Mouse (Mus musculus) cerebellum, adult 8-10 months (tissue): ENCODE results near the gene Mta3.

Experiments used
- DNase-seq: peaks from one replicate; pipeline ENCODE4 v3.0.0; 2022

The Mta3 gene

DNA sequence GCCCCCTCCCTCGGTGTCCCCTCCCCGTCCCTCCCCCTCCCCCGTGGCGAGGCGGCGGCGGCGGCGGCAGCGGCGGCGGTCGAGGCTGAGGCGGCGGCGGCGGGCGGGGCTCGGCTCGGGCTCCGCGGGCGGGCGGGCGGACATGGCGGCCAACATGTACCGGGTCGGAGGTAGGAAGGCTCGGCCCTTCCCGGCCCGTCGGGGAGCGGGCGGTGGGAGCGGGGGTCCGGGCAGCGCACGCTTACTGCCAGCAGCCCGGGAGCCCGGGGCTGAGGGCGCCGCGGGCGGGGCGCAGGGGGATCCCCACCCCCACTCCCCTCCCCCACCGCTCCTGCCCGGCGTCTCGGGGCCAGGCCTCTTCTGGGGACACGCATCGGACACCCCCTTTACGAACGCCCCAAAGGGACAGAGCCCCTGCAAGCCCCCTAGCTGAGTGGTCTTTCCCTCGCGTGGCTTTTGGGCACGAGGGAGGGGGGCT, at the start of gene Mta3:
Mta3 (plus strand) TSS at position 48 of the 478 bp plus-strand sequence.
- peak; percentile 72 for DNase-seq

DNA sequence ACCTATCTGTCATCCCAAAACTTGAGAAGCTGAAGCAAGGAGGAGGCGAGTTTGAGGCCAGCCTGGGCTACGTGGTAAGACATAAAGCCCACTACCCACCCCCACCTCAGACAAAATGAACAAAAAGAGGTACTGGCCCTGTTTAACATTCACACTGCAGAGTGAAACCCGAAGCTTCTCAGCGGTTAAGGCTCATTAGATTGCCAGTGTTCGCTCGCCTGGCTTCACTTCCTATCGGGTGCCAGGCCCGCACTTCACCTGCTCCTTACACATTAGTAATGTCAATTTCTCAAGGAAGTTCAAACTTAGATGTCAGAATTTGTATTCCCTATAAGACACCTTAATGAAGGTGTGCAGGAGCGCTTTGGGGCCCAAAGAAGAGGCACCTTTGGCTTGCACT, 48.6 kb upstream of the Mta3 start:
- DNase-seq: no peak

DNA sequence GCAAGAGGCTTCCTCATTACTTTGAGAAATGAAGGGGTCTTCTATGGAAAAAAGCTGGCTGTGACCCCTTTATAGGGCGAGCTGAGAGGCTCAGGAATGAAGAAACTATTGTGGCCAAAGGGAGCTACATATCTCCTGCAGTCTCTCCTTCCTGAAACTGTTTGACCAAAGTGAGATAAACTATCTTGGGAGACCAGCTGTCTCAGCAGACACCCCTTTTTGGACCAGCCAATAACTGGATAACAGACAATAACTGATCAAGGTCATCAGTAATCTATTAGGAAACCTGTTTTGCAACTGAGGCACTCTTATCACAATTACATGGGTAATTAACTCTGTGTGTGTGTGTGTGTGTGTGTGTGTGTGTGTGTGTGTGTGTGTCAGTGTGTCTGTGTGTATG, 47.0 kb upstream of the Mta3 start:
- DNase-seq: no peak

DNA sequence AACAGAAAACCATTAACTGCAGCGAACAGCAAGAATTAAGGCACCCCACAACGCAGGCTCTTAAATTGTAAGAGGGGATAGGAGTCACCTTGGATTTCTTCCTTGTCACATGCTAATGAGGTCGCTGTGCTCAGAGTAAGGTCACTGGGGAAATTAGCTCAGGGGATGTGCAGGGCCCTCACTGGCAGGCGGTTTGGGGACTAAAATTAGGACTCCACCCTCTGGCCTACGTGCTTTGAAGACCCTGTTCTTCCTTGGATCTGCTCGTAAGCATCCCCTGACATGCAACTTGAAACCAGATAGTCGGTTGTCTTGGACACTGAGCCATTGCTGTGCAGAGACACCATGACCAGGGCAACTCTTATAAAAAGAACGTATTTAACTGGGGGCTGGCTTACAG, 41.2 kb upstream of the Mta3 start:
- DNase-seq: no peak

- no peak for DNase-seq
These were observed 39.2 kb upstream of the Mta3 start for GRCm38 (mm10) chr17:83666597-83667287.

DNA sequence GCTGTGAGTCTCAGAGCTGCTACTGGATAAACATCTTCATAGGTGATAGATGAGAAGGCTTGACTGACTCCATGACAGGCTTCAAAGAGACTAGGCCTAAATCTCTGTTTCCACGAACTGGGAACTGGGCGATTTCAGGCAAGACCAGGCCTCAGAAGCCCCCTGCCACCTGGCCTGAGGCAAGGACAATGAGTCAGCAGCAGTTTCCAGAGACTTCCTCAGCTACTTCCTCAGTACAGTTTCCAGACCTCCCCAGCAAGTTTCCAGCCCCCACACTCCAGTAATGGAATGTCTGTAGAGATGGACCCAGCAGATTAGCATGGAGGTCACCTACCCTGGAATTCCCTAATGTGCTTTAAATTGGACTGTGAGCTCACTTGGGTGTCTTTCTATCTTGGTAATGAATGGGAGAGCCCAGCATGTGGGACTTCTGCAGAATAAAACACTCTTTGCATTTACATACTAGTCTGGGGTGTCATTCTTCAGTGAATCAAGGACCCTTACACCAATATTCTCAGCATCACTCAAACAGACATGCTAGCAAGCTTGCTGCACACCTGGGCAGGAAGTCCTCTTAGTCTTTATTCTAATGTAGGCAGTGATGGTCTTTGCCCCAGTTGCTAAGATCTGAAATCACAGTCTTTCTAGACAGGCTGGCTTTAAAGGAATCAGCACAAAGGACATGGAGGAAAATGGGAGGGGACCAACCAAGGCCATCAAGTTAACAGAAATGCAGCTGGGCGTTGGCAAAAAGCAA, 37.9 kb upstream of the Mta3 start:
- no peak for DNase-seq

DNA sequence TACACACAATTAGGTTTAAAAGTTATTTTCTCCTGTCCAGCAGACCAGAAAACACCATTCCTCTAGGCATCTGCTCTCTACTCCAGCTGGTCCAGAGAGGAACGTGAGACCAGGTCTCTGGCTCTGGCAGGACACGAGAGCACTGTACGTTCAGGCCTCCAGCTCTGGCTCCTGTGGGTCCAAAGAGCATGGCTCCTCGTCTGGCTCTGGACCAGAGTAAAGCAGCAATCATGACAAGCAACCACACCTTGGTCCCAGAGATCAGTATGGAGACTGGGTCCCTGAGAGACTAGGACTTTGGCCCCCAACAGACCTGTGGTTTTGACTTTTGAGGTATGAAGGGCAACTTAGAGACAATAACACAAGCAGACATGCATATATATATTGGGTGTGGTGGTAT, 33.3 kb upstream of the Mta3 start:
- no peak for DNase-seq

GRCm38 (mm10) chr17:83677370-83677769, 28.6 kb upstream of the Mta3 start:
- no peak for DNase-seq

DNA sequence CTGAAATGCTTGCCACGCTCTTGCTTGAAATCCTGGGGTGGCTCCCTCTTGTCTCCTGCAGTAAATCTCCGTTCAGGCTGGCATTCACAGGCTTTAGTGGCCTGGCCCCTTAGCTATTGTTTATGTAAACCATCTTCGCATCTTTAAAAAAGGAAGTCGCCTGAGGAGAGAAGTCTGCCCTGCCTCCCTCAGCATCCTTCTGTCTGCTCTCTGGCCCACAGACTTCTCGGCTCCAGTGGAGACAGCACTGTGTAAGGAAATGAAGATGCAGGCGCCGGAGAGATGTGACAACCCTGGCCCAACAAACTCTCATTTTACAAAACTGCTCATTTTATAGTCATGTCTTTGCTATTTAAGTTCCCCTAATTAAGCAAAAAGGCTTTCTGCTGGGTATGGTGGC, 24.0 kb upstream of the Mta3 start:
- DNase-seq: no peak

- DNase-seq: no peak
These were observed 21.5 kb upstream of the Mta3 start for GRCm38 (mm10) chr17:83684475-83684874.

DNA sequence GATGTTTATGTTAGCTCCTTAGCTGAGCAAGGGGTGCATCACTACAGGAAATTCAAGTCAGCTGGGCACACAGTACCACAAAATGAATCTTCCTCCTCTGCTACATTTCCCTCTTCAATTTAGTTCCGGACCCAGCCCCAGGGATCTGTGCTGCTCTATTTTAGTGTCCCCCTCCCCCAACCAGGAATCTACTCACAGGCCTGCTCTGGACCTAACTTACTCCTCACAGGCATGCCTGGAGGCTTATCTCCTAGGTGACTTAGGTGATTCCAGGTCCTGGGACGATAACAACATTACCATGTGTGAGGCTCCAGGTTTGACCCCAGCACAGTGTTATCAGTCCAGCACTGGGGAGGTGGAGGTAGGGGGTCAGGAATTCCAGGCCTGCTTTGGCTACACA, 15.5 kb upstream of the Mta3 start:
- no peak for DNase-seq

DNA sequence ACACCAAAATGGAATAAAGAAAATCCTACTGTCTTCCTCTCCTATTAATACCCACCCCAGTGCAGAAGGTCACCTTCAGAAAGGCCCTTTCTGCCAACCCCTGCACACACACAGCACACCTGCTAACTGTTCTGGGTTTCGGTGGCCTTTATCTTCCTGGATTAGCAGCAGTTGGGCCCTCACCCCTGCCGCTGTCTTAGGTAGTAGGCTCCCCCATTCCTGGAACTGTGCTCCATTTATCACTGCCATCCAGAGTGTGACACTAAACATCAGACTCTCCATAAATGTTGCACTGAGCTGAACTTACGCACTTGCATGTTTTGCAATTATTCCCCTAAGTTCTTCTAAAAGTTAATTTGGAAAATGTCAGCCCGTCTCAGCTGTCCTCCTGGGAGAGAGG, 14.6 kb upstream of the Mta3 start:
- DNase-seq: no peak

GRCm38 (mm10) chr17:83693941-83694340, 12.0 kb upstream of the Mta3 start:
- DNase-seq: no peak

- no peak for DNase-seq
These were observed 10.2 kb upstream of the Mta3 start for GRCm38 (mm10) chr17:83695785-83696184.

GRCm38 (mm10) chr17:83699062-83699724, 6.8 kb upstream of the Mta3 start:
- no peak for DNase-seq

DNA sequence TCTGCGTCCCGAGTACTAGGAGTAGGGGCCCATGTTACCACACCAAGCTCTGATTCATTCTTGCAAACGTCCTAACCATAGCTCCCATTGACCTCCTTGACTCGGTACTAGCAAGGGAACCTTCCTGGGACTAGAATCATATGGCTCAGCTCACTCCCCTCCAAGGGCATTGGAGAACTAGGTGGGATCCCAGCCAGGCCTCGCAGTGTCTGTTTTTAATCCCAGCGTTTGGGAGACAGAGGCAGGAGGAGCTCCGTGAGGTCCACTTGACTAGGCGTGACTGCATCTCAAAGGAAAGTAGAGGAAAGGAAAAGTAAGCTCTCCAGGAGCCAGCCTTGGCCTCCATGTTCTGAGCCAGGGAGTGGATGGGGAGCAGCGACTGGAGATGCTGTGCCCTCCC, 5.8 kb upstream of the Mta3 start:
- DNase-seq: no peak

DNA sequence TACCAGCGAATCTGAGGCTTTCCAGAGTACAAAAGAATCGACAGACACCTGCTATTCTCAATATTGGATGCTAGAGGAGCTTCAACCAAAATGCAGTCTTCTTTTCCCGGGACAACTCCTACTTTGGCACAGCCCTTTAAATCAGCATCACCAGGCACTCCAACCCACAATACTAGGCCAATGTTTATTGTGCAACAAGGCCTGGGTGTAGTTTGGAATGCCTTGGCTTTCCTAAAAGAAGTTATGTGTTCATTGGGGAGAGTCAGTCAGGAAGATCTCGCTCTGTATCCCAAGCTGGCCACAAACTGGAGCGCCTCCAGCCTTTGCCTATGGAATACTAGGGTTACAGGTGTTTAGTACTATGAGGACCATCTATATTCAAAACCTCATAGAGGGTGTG, 1.5 kb upstream of the Mta3 start:
- no peak for DNase-seq

DNA sequence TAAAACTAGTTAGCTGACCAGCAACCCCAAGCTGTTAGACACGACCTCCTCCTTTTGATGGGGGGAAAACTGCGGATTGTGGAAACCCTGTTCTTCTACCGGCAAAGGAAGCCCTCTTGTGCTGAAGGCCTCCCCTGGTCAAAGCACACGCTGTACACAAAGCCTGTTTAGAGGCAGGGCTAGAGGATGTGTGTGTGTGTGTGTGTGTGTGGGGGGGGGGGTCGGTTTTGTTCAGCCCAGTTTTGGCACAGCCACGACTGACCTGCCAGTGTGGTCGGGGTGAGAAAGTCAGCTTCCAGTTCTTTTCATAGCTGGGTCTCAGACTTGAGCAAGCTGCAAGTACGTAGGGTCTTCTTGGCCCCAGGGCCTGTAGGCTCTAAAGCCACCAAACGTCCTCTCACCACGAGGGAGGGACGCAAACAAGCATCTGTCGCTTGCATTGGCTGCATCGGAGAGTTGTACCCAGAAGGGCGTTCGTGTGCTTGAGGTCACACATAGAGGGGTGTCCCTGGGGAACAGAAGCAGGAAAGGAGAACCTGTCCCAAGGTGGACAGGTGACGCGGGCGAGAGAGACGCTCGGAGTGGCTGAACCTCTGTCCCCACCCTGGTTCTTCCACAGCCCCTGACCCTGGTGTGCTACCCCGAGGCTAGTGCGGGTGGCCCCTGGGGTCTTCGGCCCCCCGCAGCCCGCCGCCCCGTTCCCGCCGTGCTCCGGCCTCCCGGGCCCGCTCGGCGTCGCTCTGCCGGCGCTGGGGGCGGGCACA, 429 bp upstream of the Mta3 start:
- peak; percentile 59 for DNase-seq

DNA sequence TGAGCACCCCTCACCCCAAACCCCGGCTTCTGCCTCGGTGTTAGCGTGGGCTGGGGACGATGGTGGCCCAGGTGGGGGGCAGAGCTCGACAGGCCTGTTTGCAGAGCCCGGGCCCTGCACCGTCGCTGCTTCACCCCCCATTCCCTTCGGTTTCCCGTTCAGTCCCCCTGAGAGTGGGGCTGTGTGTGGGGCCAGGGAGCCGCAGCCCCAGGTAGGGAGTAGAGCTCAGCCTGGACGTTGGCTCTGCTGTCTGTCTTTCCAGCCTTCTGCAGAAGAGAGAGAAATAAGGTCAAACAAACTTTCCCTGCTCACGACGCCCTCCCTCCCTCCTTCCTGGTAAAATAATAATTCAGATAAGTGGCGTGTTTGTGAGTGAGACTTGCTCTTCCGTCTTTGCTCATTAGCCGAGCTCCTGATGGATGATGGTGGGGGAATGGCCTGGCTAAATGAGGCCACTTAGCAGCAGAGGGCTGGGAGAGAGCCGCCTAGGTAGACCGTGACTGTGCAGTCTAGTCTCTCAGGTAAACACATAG, 697 bp downstream of the Mta3 start:
- peak; percentile 46 for DNase-seq

- no peak for DNase-seq
These were observed 1.4 kb downstream of the Mta3 start for GRCm38 (mm10) chr17:83707372-83707771.

GRCm38 (mm10) chr17:83707846-83708245, 1.9 kb downstream of the Mta3 start:
- no peak for DNase-seq

GRCm38 (mm10) chr17:83708256-83708655, 2.3 kb downstream of the Mta3 start:
- DNase-seq: no peak

GRCm38 (mm10) chr17:83708891-83709290, 2.9 kb downstream of the Mta3 start:
- no peak for DNase-seq
